Mouse (Mus musculus): Measurements from ENCODE around the gene Fcrls. TPM values are rescaled to one million over a fixed set of nuclear protein-coding genes. Genes with fewer than 3 reads are reported as not detected.

The Fcrls gene
- polyA plus RNA-seq, 1 experiment from 2014 or later, result 8.3 TPM

DNA sequence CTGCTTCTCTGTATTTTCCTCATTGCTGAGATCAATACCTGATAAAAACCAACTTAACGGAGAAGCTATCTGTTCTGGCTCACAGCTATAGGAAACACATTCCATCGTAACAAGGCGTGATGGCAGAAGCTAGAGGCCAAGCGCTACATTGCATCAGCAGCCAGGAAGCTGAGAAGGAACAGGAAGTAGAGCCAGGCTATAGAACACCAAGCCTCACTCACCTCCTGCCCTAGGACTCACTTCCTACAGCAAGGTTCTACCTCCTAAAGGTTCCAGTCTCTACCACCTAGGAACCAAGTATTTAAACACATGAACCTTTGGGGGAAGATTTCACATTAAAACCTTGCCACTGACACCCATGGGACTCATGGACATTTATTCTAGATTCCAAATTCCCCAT, 39.9 kb downstream of the Fcrls start:
- Histone ChIP-seq H3K4me1 (replicated peaks; ENCODE audit: control insufficient read depth, insufficient read depth, low read length) (no peaks in the 10 kb centered on the region), H3K4me3 (ENCODE audit: low read length) (no peak overlapping the region), H3K9ac (ENCODE audit: low read length) (no peak overlapping the region), H3K4me2 (ENCODE audit: low read depth, low read length) (no peak overlapping the region), H3K36me3 (ENCODE audit: control insufficient read depth, insufficient read depth, low read length) (no peaks in the 10 kb centered on the region), H3K27me3 (ENCODE audit: control insufficient read depth, insufficient read depth, low read depth, low read length) (no peaks in the 10 kb centered on the region), H3K9me3 (ENCODE audit: control insufficient read depth, low read length) (no peaks in the 10 kb centered on the region), H3K27ac (ENCODE audit: low read length) (no peak overlapping the region)
- 69% methylated on average over 4 of the region's 4 CpGs for WGBS
- no peak for ATAC-seq (ENCODE audit: low read depth)

DNA sequence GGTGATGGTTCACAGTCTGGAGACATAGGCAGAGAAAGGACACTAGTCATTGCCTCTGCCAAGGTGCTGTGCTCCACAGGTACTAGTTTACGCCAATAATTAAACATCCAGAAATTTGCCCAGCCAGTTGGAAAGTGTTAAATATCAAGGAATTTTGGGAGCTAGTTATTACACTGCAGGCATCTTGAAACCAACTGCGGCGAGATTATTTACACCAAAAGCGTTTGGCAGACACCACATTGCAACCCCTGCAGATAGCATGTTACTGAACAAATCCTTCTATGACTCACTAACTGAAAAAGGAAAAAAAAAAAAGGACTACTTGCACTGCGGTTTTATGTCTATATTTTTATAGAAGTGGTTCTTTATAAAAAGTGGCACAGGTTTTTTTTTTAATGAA, 41.2 kb downstream of the Fcrls start:
- no peak for ATAC-seq (ENCODE audit: low read depth)
- Histone ChIP-seq H3K4me3 (ENCODE audit: low read length) (no peak overlapping the region), H3K9ac (ENCODE audit: low read length) (no peak overlapping the region), H3K27me3 (ENCODE audit: control insufficient read depth, insufficient read depth, low read depth, low read length) (no peaks in the 10 kb centered on the region), H3K9me3 (ENCODE audit: control insufficient read depth, low read length) (no peaks in the 10 kb centered on the region), H3K4me1 (replicated peaks; ENCODE audit: control insufficient read depth, insufficient read depth, low read length) (no peaks in the 10 kb centered on the region), H3K36me3 (ENCODE audit: control insufficient read depth, insufficient read depth, low read length) (no peaks in the 10 kb centered on the region), H3K27ac (ENCODE audit: low read length) (no peak overlapping the region), H3K4me2 (ENCODE audit: low read depth, low read length) (no peak overlapping the region)
- 84% methylated on average over 5 of the region's 5 CpGs for WGBS

DNA sequence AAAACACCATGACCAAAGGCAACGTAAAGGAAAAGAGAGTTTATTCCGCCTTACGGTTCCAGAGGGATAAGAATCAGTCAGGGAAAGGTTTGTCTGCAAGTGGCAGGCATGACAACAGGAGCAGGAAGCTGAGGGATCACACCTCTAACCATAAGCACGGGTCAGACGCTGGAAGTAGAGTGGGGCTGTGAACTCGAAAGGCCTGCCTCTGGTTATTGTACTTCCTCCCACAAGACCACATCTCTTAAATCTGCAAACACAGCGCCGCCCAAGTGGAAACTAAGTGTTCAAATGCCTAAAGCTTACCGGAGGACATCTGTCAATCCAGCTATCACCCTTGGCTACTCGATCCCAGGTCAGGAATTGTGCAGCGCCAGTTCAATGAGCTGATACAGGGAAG, 48.4 kb downstream of the Fcrls start:
- Histone ChIP-seq H3K36me3 (ENCODE audit: control insufficient read depth, insufficient read depth, low read length) (no peaks in the 10 kb centered on the region), H3K4me1 (replicated peaks; ENCODE audit: control insufficient read depth, insufficient read depth, low read length) (no peaks in the 10 kb centered on the region), H3K4me2 (ENCODE audit: low read depth, low read length) (no peak overlapping the region), H3K9me3 (ENCODE audit: control insufficient read depth, low read length) (no peaks in the 10 kb centered on the region), H3K9ac (ENCODE audit: low read length) (no peak overlapping the region), H3K27me3 (ENCODE audit: control insufficient read depth, insufficient read depth, low read depth, low read length) (no peaks in the 10 kb centered on the region), H3K27ac (ENCODE audit: low read length) (no peak overlapping the region), H3K4me3 (ENCODE audit: low read length) (no peak overlapping the region)
- ATAC-seq (ENCODE audit: low read depth), result no peak
- 63% methylated on average over 11 of the region's 11 CpGs for WGBS

DNA sequence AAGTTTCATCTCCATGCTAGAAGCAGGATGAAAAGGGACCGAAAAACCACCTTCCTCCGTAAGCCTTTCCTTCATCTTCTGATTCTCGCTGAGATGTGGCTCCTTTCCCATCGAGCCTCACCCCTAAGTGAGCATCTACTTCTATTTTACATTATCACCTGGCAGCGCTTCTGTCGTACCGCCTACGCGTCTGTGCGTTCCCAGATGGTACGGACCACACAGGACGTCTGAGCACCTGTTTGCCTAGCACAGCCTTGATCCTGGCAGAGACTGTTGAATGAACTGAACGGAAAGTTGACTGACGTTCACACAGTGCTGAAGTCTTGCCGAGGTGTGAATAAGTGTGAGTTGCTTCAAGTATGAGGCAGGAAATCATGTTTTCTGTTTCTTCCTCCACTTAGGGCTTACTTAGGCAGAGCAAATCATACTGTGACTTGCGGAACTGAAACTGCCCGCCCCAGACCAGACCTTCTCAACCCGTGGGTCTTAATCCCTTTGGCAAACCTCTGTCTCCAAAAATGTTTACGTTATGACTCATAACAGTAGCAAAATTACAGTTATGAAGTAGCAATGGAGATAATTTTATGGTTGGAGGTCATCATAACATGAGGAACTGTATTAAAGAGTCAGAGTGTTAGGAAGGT, 49.2 kb downstream of the Fcrls start:
- 80% methylated on average over 19 of the region's 19 CpGs for WGBS
- no peak for ATAC-seq (ENCODE audit: low read depth)

DNA sequence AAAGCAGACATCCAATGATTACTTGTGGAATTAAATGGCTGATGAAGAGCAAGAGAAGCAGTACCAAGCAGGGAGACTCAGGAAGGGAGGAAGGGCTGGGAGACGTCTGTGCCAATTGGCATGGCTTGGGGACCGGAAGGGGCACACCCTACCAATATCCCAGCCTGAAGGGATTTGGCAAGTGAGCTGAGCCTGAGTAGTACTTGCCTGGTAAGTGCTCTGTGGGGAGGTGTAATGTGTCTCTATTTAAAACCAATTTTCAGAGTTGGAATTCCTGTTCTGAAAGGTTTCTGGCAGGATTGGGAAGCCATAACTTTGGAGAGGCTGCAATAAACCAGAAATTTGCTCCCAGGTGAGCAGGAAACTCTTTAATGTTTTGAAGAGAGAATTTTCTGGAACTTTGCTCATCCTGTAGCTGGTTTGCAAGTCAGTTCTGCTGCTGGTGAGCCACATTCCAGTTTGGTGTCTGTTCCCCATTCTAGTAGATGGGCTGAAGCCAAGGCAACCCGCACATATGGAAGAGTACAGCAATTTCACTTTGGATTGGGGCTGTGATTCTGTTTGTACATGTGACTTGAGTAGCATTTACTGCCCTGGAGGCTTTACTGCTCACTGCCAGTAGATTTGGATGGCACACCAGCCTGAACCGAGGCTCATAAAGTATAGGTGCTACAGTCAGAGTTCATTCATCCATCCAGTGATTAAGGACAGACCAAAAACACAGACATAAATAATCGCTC, 57.0 kb downstream of the Fcrls start:
- H3K9ac ChIP-seq (ENCODE audit: low read length), result no peak overlapping the region
- H3K27me3 ChIP-seq (ENCODE audit: control insufficient read depth, insufficient read depth, low read depth, low read length), result no peaks in the 10 kb centered on the region
- WGBS, result 79% methylated on average over 5 of the region's 5 CpGs
- no peaks in the 10 kb centered on the region for H3K9me3 ChIP-seq (ENCODE audit: control insufficient read depth, low read length)
- no peaks in the 10 kb centered on the region for H3K36me3 ChIP-seq (ENCODE audit: control insufficient read depth, insufficient read depth, low read length)
- H3K4me2 ChIP-seq (ENCODE audit: low read depth, low read length), result no peak overlapping the region
- ATAC-seq (ENCODE audit: low read depth), result no peak
- H3K4me1 ChIP-seq (replicated peaks; ENCODE audit: control insufficient read depth, insufficient read depth, low read length), result no peaks in the 10 kb centered on the region
- no peak overlapping the region for H3K27ac ChIP-seq (ENCODE audit: low read length)
- no peak overlapping the region for H3K4me3 ChIP-seq (ENCODE audit: low read length)

More for the DNA sequence above, 49.2 kb downstream of the Fcrls start:
- H3K9ac ChIP-seq (ENCODE audit: low read length), result no peak overlapping the region
- no peaks in the 10 kb centered on the region for H3K27me3 ChIP-seq (ENCODE audit: control insufficient read depth, insufficient read depth, low read depth, low read length)
- no peaks in the 10 kb centered on the region for H3K4me1 ChIP-seq (replicated peaks; ENCODE audit: control insufficient read depth, insufficient read depth, low read length)
- H3K4me2 ChIP-seq (ENCODE audit: low read depth, low read length), result no peak overlapping the region
- no peak overlapping the region for H3K4me3 ChIP-seq (ENCODE audit: low read length)
- no peaks in the 10 kb centered on the region for H3K9me3 ChIP-seq (ENCODE audit: control insufficient read depth, low read length)
- no peak overlapping the region for H3K27ac ChIP-seq (ENCODE audit: low read length)
- H3K36me3 ChIP-seq (ENCODE audit: control insufficient read depth, insufficient read depth, low read length), result no peaks in the 10 kb centered on the region

Other genes starting within 250 kb of the Fcrls start
- gene Kirrel, start 89.0 kb downstream of the Fcrls start, polyA plus RNA-seq (2015; fragmentation: Nextera tagmentation; extraction: Ambion mirVana), result 13.2 and 14.2 TPM in 2 replicates
- gene Cd5l, start 94.1 kb upstream of the Fcrls start, polyA plus RNA-seq (2015; fragmentation: Nextera tagmentation; extraction: Ambion mirVana), result 0.45 and 1.4 TPM in 2 replicates
- 0.29 and 0.33 TPM in 2 replicates for gene Fcrl1, start 112.6 kb upstream of the Fcrls start, polyA plus RNA-seq (2015; fragmentation: Nextera tagmentation; extraction: Ambion mirVana)
- gene Fcrl5, start 172.0 kb upstream of the Fcrls start, polyA plus RNA-seq (2015; fragmentation: Nextera tagmentation; extraction: Ambion mirVana), result not detected in 2 replicates